Mouse (Mus musculus): ENCODE measurements around the gene Actn4. TPM values are rescaled to one million over a fixed set of nuclear protein-coding genes. Genes with fewer than 3 reads are reported as not detected.

Gene Actn4
- polyA plus RNA-seq, 1 experiment from 2014 or later = 216 TPM

GRCm38 (mm10) chr7:28924802-28925201 lies 37.3 kb downstream of the Actn4 start:
- Histone ChIP-seq H3K27ac (peak overlapping the region; percentile 83), H3K9me3 (no peaks in the 10 kb centered on the region), H3K4me1 (replicated peaks) (peaks cover 75% of the 10 kb centered on the region), H3K27me3 (ENCODE audit: insufficient read depth, poor library complexity, severe bottlenecking) (no peaks in the 10 kb centered on the region), H3K4me3 (no peak overlapping the region), H3K36me3 (peaks cover 32% of the 10 kb centered on the region)
- DNase-seq (ENCODE audit: low spot score) = no peak
- 85% methylated on average over 3 of the region's 3 CpGs for WGBS

GRCm38 (mm10) chr7:28923865-28924291 lies 38.3 kb downstream of the Actn4 start:
- Histone ChIP-seq H3K9me3 (no peaks in the 10 kb centered on the region), H3K4me3 (0 out of 2 replicates have a peak overlapping the region, but pooled peaks have one; percentile 7), H3K27me3 (ENCODE audit: insufficient read depth, poor library complexity, severe bottlenecking) (no peaks in the 10 kb centered on the region), H3K4me1 (replicated peaks) (peaks cover 76% of the 10 kb centered on the region), H3K27ac (peak overlapping the region; percentile 83), H3K36me3 (peaks cover 34% of the 10 kb centered on the region)
- no peak for DNase-seq (ENCODE audit: low spot score)
- 22% methylated on average over 4 of the region's 4 CpGs for WGBS

GRCm38 (mm10) chr7:28922606-28923005 lies 39.5 kb downstream of the Actn4 start:
- Histone ChIP-seq H3K4me1 (replicated peaks) (peaks cover 79% of the 10 kb centered on the region), H3K27ac (peak overlapping the region; percentile 83; the same call in 1 of the 2 replicates), H3K27me3 (ENCODE audit: insufficient read depth, poor library complexity, severe bottlenecking) (no peaks in the 10 kb centered on the region), H3K9me3 (no peaks in the 10 kb centered on the region), H3K4me3 (no peak overlapping the region), H3K36me3 (peaks cover 47% of the 10 kb centered on the region)
- 76% methylated on average over 4 of the region's 4 CpGs for WGBS
- DNase-seq (ENCODE audit: low spot score) = no peak

- DNase-seq (ENCODE audit: low spot score) = no peak
- no peaks in the 10 kb centered on the region for H3K27me3 ChIP-seq (ENCODE audit: insufficient read depth, poor library complexity, severe bottlenecking)
- peaks cover 54% of the 10 kb centered on the region for H3K36me3 ChIP-seq
- WGBS = 91% methylated on average over 8 of the region's 8 CpGs
- no peaks in the 10 kb centered on the region for H3K9me3 ChIP-seq
- H3K27ac ChIP-seq = 0 out of 2 replicates have a peak overlapping the region, but pooled peaks have one; percentile 83
- H3K4me1 ChIP-seq (replicated peaks) = peaks cover 79% of the 10 kb centered on the region
- H3K4me3 ChIP-seq = no peak overlapping the region
Observed at GRCm38 (mm10) chr7:28921722-28922465, 40.2 kb downstream of the Actn4 start.

GRCm38 (mm10) chr7:28921178-28921577 lies 41.0 kb downstream of the Actn4 start:
- no peaks in the 10 kb centered on the region for H3K27me3 ChIP-seq (ENCODE audit: insufficient read depth, poor library complexity, severe bottlenecking)
- H3K27ac ChIP-seq = no peak overlapping the region
- 92% methylated on average over 3 of the region's 3 CpGs for WGBS
- no peak for DNase-seq (ENCODE audit: low spot score)
- peaks cover 77% of the 10 kb centered on the region for H3K4me1 ChIP-seq (replicated peaks)
- H3K36me3 ChIP-seq = peaks cover 61% of the 10 kb centered on the region
- H3K4me3 ChIP-seq = no peak overlapping the region
- no peaks in the 10 kb centered on the region for H3K9me3 ChIP-seq

- Histone ChIP-seq H3K27ac (peak overlapping the region; percentile 60), H3K27me3 (ENCODE audit: insufficient read depth, poor library complexity, severe bottlenecking) (no peaks in the 10 kb centered on the region), H3K4me1 (replicated peaks) (peaks cover 63% of the 10 kb centered on the region), H3K4me3 (no peak overlapping the region), H3K36me3 (peaks cover 72% of the 10 kb centered on the region), H3K9me3 (no peaks in the 10 kb centered on the region)
- DNase-seq (ENCODE audit: low spot score) = peak; percentile 36
- WGBS = 53% methylated on average over 6 of the region's 6 CpGs
Observed at GRCm38 (mm10) chr7:28919815-28920214, 42.3 kb downstream of the Actn4 start.

- Histone ChIP-seq H3K4me1 (replicated peaks) (peaks cover 51% of the 10 kb centered on the region), H3K27ac (peak overlapping the region; percentile 23; the same call in 1 of the 2 replicates), H3K27me3 (ENCODE audit: insufficient read depth, poor library complexity, severe bottlenecking) (no peaks in the 10 kb centered on the region), H3K36me3 (peaks cover 84% of the 10 kb centered on the region), H3K9me3 (no peaks in the 10 kb centered on the region), H3K4me3 (no peak overlapping the region)
- no peak for DNase-seq (ENCODE audit: low spot score)
- 76% methylated on average over 8 of the region's 8 CpGs for WGBS
Observed at GRCm38 (mm10) chr7:28918540-28918939, 43.6 kb downstream of the Actn4 start.

GRCm38 (mm10) chr7:28917503-28918426 lies 44.4 kb downstream of the Actn4 start:
- no peak overlapping the region for H3K4me3 ChIP-seq
- peaks cover 92% of the 10 kb centered on the region for H3K36me3 ChIP-seq
- H3K4me1 ChIP-seq (replicated peaks) = peaks cover 46% of the 10 kb centered on the region
- H3K27ac ChIP-seq = peak overlapping the region; percentile 23; the same call in 1 of the 2 replicates
- no peaks in the 10 kb centered on the region for H3K9me3 ChIP-seq
- no peaks in the 10 kb centered on the region for H3K27me3 ChIP-seq (ENCODE audit: insufficient read depth, poor library complexity, severe bottlenecking)
- WGBS = 83% methylated on average over 10 of the region's 10 CpGs
- no peak for DNase-seq (ENCODE audit: low spot score)

GRCm38 (mm10) chr7:28916491-28916890 lies 45.6 kb downstream of the Actn4 start:
- Histone ChIP-seq H3K36me3 (peaks cover 94% of the 10 kb centered on the region), H3K27ac (no peak overlapping the region), H3K4me1 (replicated peaks) (peaks cover 43% of the 10 kb centered on the region), H3K4me3 (no peak overlapping the region), H3K9me3 (no peaks in the 10 kb centered on the region), H3K27me3 (ENCODE audit: insufficient read depth, poor library complexity, severe bottlenecking) (no peaks in the 10 kb centered on the region)
- no peak for DNase-seq (ENCODE audit: low spot score)

- H3K27me3 ChIP-seq (ENCODE audit: insufficient read depth, poor library complexity, severe bottlenecking) = no peaks in the 10 kb centered on the region
- 67% methylated on average over 11 of the region's 11 CpGs for WGBS
- no peak for DNase-seq (ENCODE audit: low spot score)
- H3K4me1 ChIP-seq (replicated peaks) = peaks cover 14% of the 10 kb centered on the region
- no peaks in the 10 kb centered on the region for H3K9me3 ChIP-seq
- H3K27ac ChIP-seq = 0 out of 2 replicates have a peak overlapping the region, but pooled peaks have one; percentile 45
- H3K36me3 ChIP-seq = peaks cover 100% of the 10 kb centered on the region
- H3K4me3 ChIP-seq = no peak overlapping the region
Observed at GRCm38 (mm10) chr7:28913171-28913570, 49.0 kb downstream of the Actn4 start.

- DNase-seq (ENCODE audit: low spot score) = no peak
- Histone ChIP-seq H3K9me3 (no peaks in the 10 kb centered on the region), H3K4me1 (replicated peaks) (peaks cover 12% of the 10 kb centered on the region; the same call in 1 of the 2 replicates), H3K27me3 (ENCODE audit: insufficient read depth, poor library complexity, severe bottlenecking) (no peaks in the 10 kb centered on the region), H3K4me3 (no peak overlapping the region), H3K27ac (0 out of 2 replicates have a peak overlapping the region, but pooled peaks have one; percentile 37), H3K36me3 (peaks cover 100% of the 10 kb centered on the region)
- 79% methylated on average over 4 of the region's 4 CpGs for WGBS
Observed at GRCm38 (mm10) chr7:28911632-28912031, 50.5 kb downstream of the Actn4 start.

GRCm38 (mm10) chr7:28907195-28907594 lies 54.9 kb downstream of the Actn4 start:
- Histone ChIP-seq H3K36me3 (peaks cover 100% of the 10 kb centered on the region), H3K4me1 (replicated peaks) (0 out of 2 replicates have a peak, but pooled peaks cover 5% of the 10 kb centered on the region), H3K27me3 (ENCODE audit: insufficient read depth, poor library complexity, severe bottlenecking) (no peaks in the 10 kb centered on the region), H3K27ac (no peak overlapping the region), H3K4me3 (no peak overlapping the region), H3K9me3 (no peaks in the 10 kb centered on the region)
- DNase-seq (ENCODE audit: low spot score) = no peak
- WGBS = 95% methylated on average over 5 of the region's 5 CpGs

Data from hindbrain, embryonic 10.5 days (tissue).